Mouse (Mus musculus): ENCODE results near the gene Cbfa2t2.

DNA sequence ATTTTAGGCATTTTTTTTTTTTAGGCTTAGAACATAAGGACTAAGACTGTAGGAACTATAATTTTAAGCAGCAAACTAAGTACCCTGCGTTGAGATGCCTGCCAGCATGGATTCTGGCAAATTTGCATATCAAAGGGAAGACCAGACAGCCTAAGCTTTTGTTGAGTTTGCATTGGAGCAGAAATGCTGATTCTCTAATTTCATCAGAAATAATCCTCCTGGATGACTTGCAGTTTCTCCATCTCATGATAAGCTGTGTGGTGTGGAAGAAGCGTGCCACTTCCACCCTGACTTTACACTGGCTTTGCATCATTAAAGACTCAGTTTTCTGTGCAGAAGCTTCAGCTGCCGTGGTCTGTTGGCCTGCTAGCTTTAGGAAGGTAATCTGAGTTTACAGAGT, 96.6 kb downstream of the Cbfa2t2 start:
- TF ChIP-seq POLR2A (IDR thresholded peaks at IDR 0.05; ENCODE audit: borderline replicate concordance, extremely low read depth, low read depth, low read length) (no peak), CTCF (IDR thresholded peaks at IDR 0.05; ENCODE audit: insufficient read depth, low read length) (no peak)

Data from lung, adult 2 months (tissue).